Mouse (Mus musculus) ES-E14 (cell line): ENCODE measurements around the gene Pappa. TPM values are rescaled to one million over a fixed set of nuclear protein-coding genes. Genes with fewer than 3 reads are reported as not detected.

Experiments
- DNase-seq: peaks from one replicate; pipeline ENCODE4 v3.0.0-alpha.2; 2013; ENCODE audit warnings: low read depth, low spot score
- H3K27ac ChIP-seq: 2 replicates; pipeline ENCODE4 v1.5.1; 2012; ENCODE audit warnings: low read depth, mild to moderate bottlenecking, low read length, moderate library complexity, mixed read lengths; ENCODE audit not compliant: poor library complexity, insufficient read depth, severe bottlenecking
- H3K36me3 ChIP-seq: 2 replicates; pipeline ENCODE4 v1.6.1; 2012; ENCODE audit warnings: mild to moderate bottlenecking, low read length, moderate library complexity, mixed read lengths; ENCODE audit not compliant: control insufficient read depth, poor library complexity, insufficient read depth, severe bottlenecking
- H3K4me1 ChIP-seq, 2 experiments: fragments of 150-350 bp in 1 of 2; sonication (generic) in 1 of 2; 2 replicates each; pipeline ENCODE4 v1.6.1; 2012; ENCODE audit warnings: low read length in 2 of 2, mild to moderate bottlenecking in 1 of 2, mixed read lengths in 1 of 2; ENCODE audit not compliant: control insufficient read depth in 2 of 2, insufficient read depth in 2 of 2, poor library complexity in 1 of 2
- H3K4me3 ChIP-seq, 2 experiments: fragments of 150-350 bp in 1 of 2; sonication (generic) in 1 of 2; 2 replicates each; pipeline ENCODE4 v1.5.1; 2012; ENCODE audit warnings: low read length in 2 of 2, low read depth in 1 of 2, mild to moderate bottlenecking in 1 of 2, mixed read lengths in 1 of 2; ENCODE audit not compliant: insufficient read depth in 1 of 2, poor library complexity in 1 of 2, severe bottlenecking in 1 of 2
- H3K9ac ChIP-seq: 2 replicates; pipeline ENCODE4 v1.6.1; 2012; ENCODE audit warnings: low read depth, mild to moderate bottlenecking, low read length, mixed read lengths; ENCODE audit not compliant: poor library complexity, insufficient read depth, severe bottlenecking
- H3K9me3 ChIP-seq: fragments of 150-350 bp; sonication (generic); 2 replicates; pipeline ENCODE4 v1.6.1; 2012; ENCODE audit warnings: low read depth, mild to moderate bottlenecking, low read length; ENCODE audit not compliant: control insufficient read depth, insufficient read depth
- CHD2 ChIP-seq: IDR thresholded peaks from 2 replicates; pipeline ENCODE4 v1.6.1; 2014; ENCODE audit warnings: mild to moderate bottlenecking, low read depth, low read length, inconsistent platforms
- HCFC1 ChIP-seq: IDR thresholded peaks from 2 replicates; pipeline ENCODE4 v1.6.1; 2012; ENCODE audit warnings: low read length, inconsistent platforms, borderline replicate concordance; ENCODE audit not compliant: insufficient read depth
- MAFK ChIP-seq: IDR thresholded peaks from 2 replicates; pipeline ENCODE4 v1.6.1; 2014; ENCODE audit warnings: mild to moderate bottlenecking, low read depth, low read length, inconsistent platforms; ENCODE audit not compliant: insufficient read depth
- ZC3H11A ChIP-seq: IDR thresholded peaks from 2 replicates; pipeline ENCODE4 v1.6.1; 2012; ENCODE audit warnings: low read depth, mild to moderate bottlenecking, inconsistent platforms, low read length, borderline replicate concordance
- ZNF384 ChIP-seq: IDR thresholded peaks from 2 replicates; pipeline ENCODE4 v1.6.1; 2012; ENCODE audit warnings: low read depth, low read length, inconsistent platforms
- in situ Hi-C, 2 experiments: fragments of 600-800 bp; cut with MboI; formaldehyde crosslinking; loops; one replicate each; pipeline ENCODE4 v1.15.1; 2025; ENCODE audit warnings: low sequenced_read_pairs in 2 of 2, inconsistent platforms in 1 of 2; ENCODE audit not compliant: unreplicated experiment in 2 of 2
- total RNA-seq: library from RNA; depleted of rRNA; stranded (reverse); fragments of 300-350 nt; gene quantifications from 2 replicates; pipeline ENCODE4 v1.2.3, GENCODE M21; 2012

The Pappa gene
- total RNA-seq, 1 experiment, result 0.98 TPM

- Histone ChIP-seq H3K4me3 (no peak overlapping the region), H3K9ac (no peak overlapping the region), H3K27ac (no peak overlapping the region), H3K9me3 (no peaks in the 10 kb centered on the region), H3K4me1 (no peaks in the 10 kb centered on the region), H3K36me3 (no peaks in the 10 kb centered on the region)
- TF ChIP-seq HCFC1, result no peak
- no peak for TF ChIP-seq ZC3H11A
- no peak for TF ChIP-seq CHD2
- in situ Hi-C loops, result no loop called here
- DNase-seq, result no peak
These were observed 92.7 kb downstream of the Pappa start for GRCm38 (mm10) chr4:65216682-65217081.

GRCm38 (mm10) chr4:65217651-65218364, 93.8 kb downstream of the Pappa start:
- in situ Hi-C loops, result no loop called here

GRCm38 (mm10) chr4:65223901-65224300, 99.9 kb downstream of the Pappa start:
- TF ChIP-seq ZNF384 (no peak), HCFC1 (no peak), MAFK (no peak), ZC3H11A (no peak), CHD2 (no peak)

More at GRCm38 (mm10) chr4:65217651-65218364, 93.8 kb downstream of the Pappa start:
- Histone ChIP-seq H3K4me1 (no peaks in the 10 kb centered on the region), H3K4me3 (no peak overlapping the region), H3K9ac (no peak overlapping the region), H3K36me3 (no peaks in the 10 kb centered on the region), H3K9me3 (no peaks in the 10 kb centered on the region), H3K27ac (no peak overlapping the region)
- no peak for DNase-seq
- TF ChIP-seq ZC3H11A, result no peak
- TF ChIP-seq HCFC1, result no peak
- TF ChIP-seq MAFK, result no peak
- TF ChIP-seq ZNF384, result no peak
- no peak for TF ChIP-seq CHD2

DNA sequence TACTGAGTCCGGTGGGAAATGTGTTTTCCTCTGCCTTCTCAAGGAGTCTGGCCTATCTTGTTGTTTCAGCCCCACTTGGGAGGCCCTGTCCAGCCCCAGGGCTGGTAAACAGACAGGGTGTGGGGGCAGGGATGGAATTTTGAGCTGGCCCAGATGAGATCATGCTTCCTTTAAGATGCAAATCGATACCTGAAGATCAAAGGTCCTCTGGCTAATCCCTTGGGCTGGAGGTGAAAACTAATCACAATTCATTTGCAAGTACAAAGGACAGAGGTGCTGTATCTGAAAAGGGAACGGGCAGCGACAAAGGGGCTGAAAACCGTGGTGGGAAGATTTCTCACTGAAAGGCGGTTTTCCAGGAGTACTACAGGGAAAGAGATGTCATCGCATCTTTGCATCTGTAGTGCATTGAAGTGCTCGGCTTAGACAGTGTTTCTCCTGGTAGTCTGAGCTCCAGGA, 114.6 kb downstream of the Pappa start:
- no peaks in the 10 kb centered on the region; a peak in 1 of 4 replicates for H3K4me1 ChIP-seq
- no peak overlapping the region for H3K4me3 ChIP-seq
- peak; percentile 85 for DNase-seq
- no peak overlapping the region for H3K27ac ChIP-seq
- H3K36me3 ChIP-seq, result no peaks in the 10 kb centered on the region
- H3K9me3 ChIP-seq, result no peaks in the 10 kb centered on the region
- TF ChIP-seq CHD2, result no peak
- TF ChIP-seq MAFK, result no peak
- TF ChIP-seq HCFC1, result no peak
- TF ChIP-seq ZNF384, result no peak
- TF ChIP-seq ZC3H11A, result no peak
- in situ Hi-C loops, result no loop called here
- H3K9ac ChIP-seq, result no peak overlapping the region

More at GRCm38 (mm10) chr4:65223901-65224300, 99.9 kb downstream of the Pappa start:
- no peak overlapping the region for H3K9ac ChIP-seq
- no peak overlapping the region for H3K4me3 ChIP-seq
- H3K36me3 ChIP-seq, result no peaks in the 10 kb centered on the region
- no peaks in the 10 kb centered on the region for H3K9me3 ChIP-seq
- H3K27ac ChIP-seq, result no peak overlapping the region
- in situ Hi-C loops, result no loop called here
- DNase-seq, result no peak
- no peaks in the 10 kb centered on the region for H3K4me1 ChIP-seq
